Mouse (Mus musculus) gonadal fat pad, adult 2 months (tissue): ENCODE measurements around the gene Fnbp1l. TPM values are rescaled to one million over a fixed set of nuclear protein-coding genes. Genes with fewer than 3 reads are reported as not detected.

Experiments used
- DNase-seq: peaks from one replicate; pipeline ENCODE4 v3.0.0-alpha.2; 2012; ENCODE audit warnings: low read depth
- polyA plus RNA-seq: library from polyadenylated mRNA; depleted of rRNA; stranded (reverse); fragments of >200 nt; gene quantifications from 2 replicates; pipeline ENCODE4 v1.2.3, GENCODE M21; 2012

Fnbp1l gene
- polyA plus RNA-seq, 1 experiment: 10.9 TPM

- DNase-seq: no peak
Observed at GRCm38 (mm10) chr3:122528477-122528876, 91.0 kb downstream of the Fnbp1l start.

GRCm38 (mm10) chr3:122521294-122521693 lies 98.2 kb downstream of the Fnbp1l start:
- no peak for DNase-seq

- no peak for DNase-seq
Observed at GRCm38 (mm10) chr3:122520875-122521274, 98.6 kb downstream of the Fnbp1l start.

- DNase-seq: no peak
Observed at GRCm38 (mm10) chr3:122520365-122520764, 99.2 kb downstream of the Fnbp1l start.

- no peak for DNase-seq
Observed at GRCm38 (mm10) chr3:122519082-122519481, 100.4 kb downstream of the Fnbp1l start.

GRCm38 (mm10) chr3:122518231-122518736 lies 101.2 kb downstream of the Fnbp1l start:
- no peak for DNase-seq

- no peak for DNase-seq
Observed at GRCm38 (mm10) chr3:122517726-122518125, 101.8 kb downstream of the Fnbp1l start.

GRCm38 (mm10) chr3:122516327-122516695 lies 103.2 kb downstream of the Fnbp1l start:
- no peak for DNase-seq

GRCm38 (mm10) chr3:122515568-122516326 lies 103.8 kb downstream of the Fnbp1l start:
- DNase-seq: no peak

- DNase-seq: no peak
Observed at GRCm38 (mm10) chr3:122512725-122513375, 106.7 kb downstream of the Fnbp1l start.

- DNase-seq: no peak
Observed at GRCm38 (mm10) chr3:122511721-122512619, 107.5 kb downstream of the Fnbp1l start.

- DNase-seq: no peak
Observed at GRCm38 (mm10) chr3:122510932-122511331, 108.6 kb downstream of the Fnbp1l start.

- DNase-seq: no peak
Observed at GRCm38 (mm10) chr3:122510240-122510750, 109.2 kb downstream of the Fnbp1l start.

- no peak for DNase-seq
Observed at GRCm38 (mm10) chr3:122509534-122510239, 109.8 kb downstream of the Fnbp1l start.

GRCm38 (mm10) chr3:122509084-122509483 lies 110.4 kb downstream of the Fnbp1l start:
- no peak for DNase-seq

GRCm38 (mm10) chr3:122507826-122508225 lies 111.7 kb downstream of the Fnbp1l start:
- no peak for DNase-seq

- DNase-seq: no peak
Observed at GRCm38 (mm10) chr3:122506343-122506916, 113.1 kb downstream of the Fnbp1l start.

GRCm38 (mm10) chr3:122500929-122501328 lies 118.6 kb downstream of the Fnbp1l start:
- DNase-seq: no peak

- no peak for DNase-seq
Observed at GRCm38 (mm10) chr3:122499647-122500046, 119.9 kb downstream of the Fnbp1l start.

- no peak for DNase-seq
Observed at GRCm38 (mm10) chr3:122498528-122498927, 121.0 kb downstream of the Fnbp1l start.

- DNase-seq: no peak
Observed at GRCm38 (mm10) chr3:122497871-122498270, 121.6 kb downstream of the Fnbp1l start.
